Mouse (Mus musculus) adipose tissue, adult 10 weeks (tissue): Measurements from ENCODE around the gene Nudt14. TPM values are rescaled to one million over a fixed set of nuclear protein-coding genes. Genes with fewer than 3 reads are reported as not detected.

Experiments
- polyA plus RNA-seq: library from polyadenylated mRNA; stranded (reverse); fragments of 350-450 nt; fragmentation: Illumina TruSeq; extraction: RNeasy Lipid Tissue Mini Kit (QIAGEN cat#74804); gene quantifications from one replicate; pipeline ENCODE4 v1.2.3, GENCODE M21; 2014; ENCODE audit warnings: low read depth, low replicate concordance

Gene Nudt14
- polyA plus RNA-seq: 29.2 TPM

GRCm38 (mm10) chr12:112941776-112942713 is at the start of gene Nudt14:
Gene Nudt14 (minus strand): TSS chr12:112942124.

GRCm38 (mm10) chr12:112976371-112977073 is 34.6 kb upstream of the Nudt14 start, which contains the start of gene Btbd6:
Gene Btbd6 (plus strand): TSS chr12:112976482.

GRCm38 (mm10) chr12:112929562-112930352 is 12.2 kb downstream of the Nudt14 start, which contains the start of gene Jag2:
Gene Jag2 (minus strand): TSS chr12:112929776.

Other genes with a start within 250 kb of the Nudt14 start
- 34.5 TPM for gene Cep170b, start 221.7 kb downstream of the Nudt14 start, polyA plus RNA-seq
- gene Pld4, start 181.5 kb downstream of the Nudt14 start, polyA plus RNA-seq: 35.6 TPM
- 6.4 TPM for gene Ahnak2, start 139.5 kb downstream of the Nudt14 start, polyA plus RNA-seq
- 8.9 TPM for gene Clba1, start 133.2 kb downstream of the Nudt14 start, polyA plus RNA-seq
- 10.8 TPM for gene Cdca4, start 112.7 kb downstream of the Nudt14 start, polyA plus RNA-seq
- gene Gpr132, start 73.9 kb downstream of the Nudt14 start, polyA plus RNA-seq: 2.7 TPM
- 19.9 TPM for gene Jag2, start 12.3 kb downstream of the Nudt14 start, polyA plus RNA-seq
- gene Btbd6, start 34.4 kb upstream of the Nudt14 start, polyA plus RNA-seq: 15.8 TPM
- 61.8 TPM for gene Brf1, start 58.6 kb upstream of the Nudt14 start, polyA plus RNA-seq
- 30.2 TPM for gene Pacs2, start 72.4 kb upstream of the Nudt14 start, polyA plus RNA-seq
- gene Tex22, start 132.4 kb upstream of the Nudt14 start, polyA plus RNA-seq: 6.4 TPM
- 38.8 TPM for gene Mta1, start 156.2 kb upstream of the Nudt14 start, polyA plus RNA-seq
- 123 TPM for gene Crip2, start 198.1 kb upstream of the Nudt14 start, polyA plus RNA-seq
- 4,675 TPM for gene Crip1, start 204.2 kb upstream of the Nudt14 start, polyA plus RNA-seq
- 2.9 TPM for gene Tedc1, start 214.3 kb upstream of the Nudt14 start, polyA plus RNA-seq
- 0.38 TPM for gene Tmem121, start 243.8 kb upstream of the Nudt14 start, polyA plus RNA-seq